17 mouse cellular contexts compared by ENCODE assay signal in the genomic region with DNA sequence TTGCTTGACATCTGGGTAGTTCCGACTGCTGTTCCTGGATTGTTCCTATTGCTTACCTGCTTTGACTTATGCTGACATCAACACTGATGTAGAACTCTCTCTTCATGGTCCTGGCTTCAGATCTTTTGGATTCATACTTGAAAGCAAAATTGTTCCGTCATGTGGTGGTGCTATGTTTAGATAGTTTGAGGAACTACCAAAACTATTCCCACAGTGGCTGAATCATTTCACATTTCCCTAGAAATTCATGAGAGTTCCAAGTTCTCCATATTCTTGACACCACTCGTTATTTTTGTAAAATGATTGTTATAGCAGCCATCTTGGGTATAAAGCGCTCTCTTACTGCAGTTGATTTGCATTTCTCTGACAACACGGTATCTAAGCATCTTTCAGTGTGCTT.
"Had no signal": no experiment of that assay in that cellular context is flagged by ENCODE, and none has a peak within 500 bp of the region (broad histone marks: within the 10 kb centered on the region; RNA-seq: fewer than 3 reads in every experiment).

No protein-coding gene starts in this region.

- H3K27me3 ChIP-seq: neural tube, embryonic 12.5 days; neural tube, embryonic 13.5 days; neural tube, embryonic 15.5 days; stomach, embryonic 15.5 days had no signal

- H3K36me3 ChIP-seq: neural tube, embryonic 12.5 days; neural tube, embryonic 13.5 days; neural tube, embryonic 15.5 days; stomach, embryonic 15.5 days had no signal

- H3K27ac ChIP-seq: neural tube, embryonic 12.5 days; neural tube, embryonic 13.5 days; neural tube, embryonic 15.5 days; stomach, embryonic 15.5 days; stomach, postnatal 0 days had no signal

- DNase-seq: retina, postnatal 1 day; right cerebral cortex, adult 18-20 months; right cerebral cortex, postnatal 14 days; right cerebral cortex, postnatal 25 days; right cerebral cortex, postnatal 4 days; spleen, adult 18-20 months; thymus, adult 18-20 months; thymus, adult 2 months; thymus, postnatal 14 days; thymus, postnatal 25 days; thymus, postnatal 36 days; thymus, postnatal 4 days had no signal

- H3K4me3 ChIP-seq: neural tube, embryonic 12.5 days; neural tube, embryonic 13.5 days; neural tube, embryonic 15.5 days; stomach, embryonic 15.5 days had no signal

- H3K4me1 ChIP-seq: stomach, embryonic 15.5 days had no signal

- H3K9ac ChIP-seq: neural tube, embryonic 12.5 days; neural tube, embryonic 13.5 days; neural tube, embryonic 15.5 days; stomach, embryonic 15.5 days had no signal

- H3K4me2 ChIP-seq: neural tube, embryonic 12.5 days; neural tube, embryonic 13.5 days; neural tube, embryonic 15.5 days; stomach, embryonic 15.5 days had no signal

- H3K9me3 ChIP-seq: neural tube, embryonic 12.5 days; neural tube, embryonic 13.5 days; neural tube, embryonic 15.5 days; stomach, embryonic 15.5 days had no signal
